Mouse (Mus musculus) heart, adult 2 months (tissue): ENCODE data around the gene Acadsb. TPM values are rescaled to one million over a fixed set of nuclear protein-coding genes. Genes with fewer than 3 reads are reported as not detected.

Experiments
- DNase-seq, 2 experiments: peaks; one replicate each; pipeline ENCODE4 v3.0.0; 2021
- H3K27ac ChIP-seq: fragments of 200-600 bp; 2 replicates; pipeline ENCODE4 v1.8.1; 2022
- H3K27me3 ChIP-seq: fragments of 200-500 bp; 2 replicates; pipeline ENCODE4 v1.6.1; 2012; ENCODE audit warnings: mild to moderate bottlenecking, low read length, inconsistent platforms, mixed read lengths; ENCODE audit not compliant: control insufficient read depth, insufficient read depth
- H3K36me3 ChIP-seq: fragments of 200-500 bp; 2 replicates; pipeline ENCODE4 v1.6.1; 2012; ENCODE audit warnings: low read length, inconsistent platforms; ENCODE audit not compliant: control insufficient read depth, insufficient read depth
- H3K4me1 ChIP-seq: fragments of 200-500 bp; 2 replicates; pipeline ENCODE4 v1.6.1; 2011; ENCODE audit warnings: low read length; ENCODE audit not compliant: control insufficient read depth, insufficient read depth
- H3K4me3 ChIP-seq: fragments of 200-600 bp; 2 replicates; pipeline ENCODE4 v1.8.1; 2022
- H3K79me2 ChIP-seq: fragments of 200-500 bp; replicated peaks from 2 replicates; pipeline ENCODE4 v1.6.1; 2012; ENCODE audit warnings: mild to moderate bottlenecking, inconsistent platforms, low read length, moderate library complexity, mixed read lengths; ENCODE audit not compliant: control insufficient read depth, insufficient read depth
- H3K9ac ChIP-seq: fragments of 200-500 bp; 2 replicates; pipeline ENCODE4 v1.6.1; 2012; ENCODE audit warnings: low read depth, mild to moderate bottlenecking, control low read depth, inconsistent platforms, low read length, mixed read lengths
- CTCF ChIP-seq: fragments of 200-600 bp; IDR thresholded peaks from 2 replicates; pipeline ENCODE4 v1.8.1; 2022; ENCODE audit warnings: antibody characterized with exemption, mild to moderate bottlenecking, moderate library complexity
- EP300 ChIP-seq: fragments of 200-500 bp; IDR thresholded peaks from 2 replicates; pipeline ENCODE4 v1.6.1; 2011; ENCODE audit warnings: low read depth, low read length, control low read depth; ENCODE audit not compliant: insufficient read depth
- POLR2A ChIP-seq: fragments of 200-500 bp; IDR thresholded peaks from 2 replicates; pipeline ENCODE4 v1.6.1; 2011; ENCODE audit warnings: mild to moderate bottlenecking, low read depth, low read length, control low read depth; ENCODE audit not compliant: insufficient read depth
- WGBS: fragments of 180-500 bp; shearing (Covaris S2); methylation state at CpG from one replicate; pipeline ENCODE4 v1.1.7; 2018; 5-methylcytosine and 5-hydroxymethylcytosine counted together
- intact Hi-C: fragments of 180-260 bp; cut with DNase I; formaldehyde crosslinking; loops from one replicate; pipeline ENCODE4 v1.15.1; 2025
- polyA plus RNA-seq: library from polyadenylated mRNA; depleted of rRNA; stranded (reverse); fragments of >200 nt; gene quantifications from 2 replicates; pipeline ENCODE4 v1.2.3, GENCODE M21; 2012; rRNA removed
- total RNA-seq, 2 experiments: library from RNA; stranded (reverse); gene quantifications; 2 replicates each; pipeline ENCODE4 v1.2.3; 2021

Acadsb gene
- total and polyA plus RNA-seq, 3 experiments, result 22.7 to 264 (median 233) TPM

DNA sequence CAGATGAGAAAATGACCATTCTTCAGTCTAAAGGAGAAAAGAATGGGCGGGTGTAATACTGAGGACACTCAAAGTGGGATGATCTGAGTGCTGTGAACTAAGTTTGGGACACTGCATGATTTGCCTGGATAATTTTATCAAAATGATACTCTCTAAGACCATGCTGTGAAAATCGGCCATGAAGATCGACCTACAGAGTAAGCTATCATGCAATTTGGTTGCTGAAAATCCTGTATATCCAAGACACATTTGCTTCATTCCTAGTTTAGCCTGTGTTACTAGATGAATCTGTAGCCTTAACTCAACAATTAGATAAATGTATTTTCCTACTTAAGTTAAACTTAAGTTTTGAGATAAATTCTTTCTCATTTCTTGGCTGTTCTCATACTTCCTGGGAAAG lies 56.9 kb downstream of the Acadsb start:
- no peak for DNase-seq
- Histone ChIP-seq H3K4me3 (no peak overlapping the region), H3K27ac (no peak overlapping the region), H3K9ac (no peak overlapping the region), H3K27me3 (0 out of 2 replicates have a peak, but pooled peaks cover 2% of the 10 kb centered on the region), H3K4me1 (no peaks in the 10 kb centered on the region), H3K36me3 (no peaks in the 10 kb centered on the region), H3K79me2 (no peaks in the 10 kb centered on the region)
- intact Hi-C loops, result no loop called here
- TF ChIP-seq POLR2A (no peak), EP300 (no peak), CTCF (no peak)
- 70% methylated on average over 3 of the region's 3 CpGs for WGBS

DNA sequence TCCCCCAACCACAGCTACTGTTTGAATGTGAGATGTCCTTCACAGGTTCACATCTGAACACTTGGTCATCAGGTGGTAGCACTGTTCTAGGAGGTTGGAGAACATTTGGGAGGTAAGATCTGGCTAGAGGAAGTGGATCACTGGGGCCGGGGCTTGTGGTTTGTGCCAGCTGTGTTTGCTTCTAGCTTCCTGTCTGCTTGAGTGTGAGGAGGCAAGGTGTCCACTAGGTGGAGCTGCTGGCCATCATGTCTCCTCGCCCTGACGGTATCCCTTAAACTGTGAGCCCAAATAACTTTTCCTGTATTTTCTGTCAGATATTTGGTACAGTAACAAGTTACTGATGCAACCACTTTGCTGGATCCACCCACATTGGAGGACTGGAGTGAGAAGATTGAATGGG lies 59.1 kb downstream of the Acadsb start:
- Histone ChIP-seq H3K9ac (no peak overlapping the region), H3K4me1 (no peaks in the 10 kb centered on the region), H3K4me3 (no peak overlapping the region), H3K79me2 (no peaks in the 10 kb centered on the region), H3K27me3 (0 out of 2 replicates have a peak, but pooled peaks cover 2% of the 10 kb centered on the region), H3K27ac (no peak overlapping the region), H3K36me3 (no peaks in the 10 kb centered on the region)
- DNase-seq, result no peak
- TF ChIP-seq CTCF, result peak; percentile 16; the same call in 1 of the 2 replicates
- TF ChIP-seq EP300, result no peak
- TF ChIP-seq POLR2A, result no peak
- intact Hi-C loops, result no loop called here
- WGBS, result 60% methylated on average over 3 of the region's 3 CpGs

DNA sequence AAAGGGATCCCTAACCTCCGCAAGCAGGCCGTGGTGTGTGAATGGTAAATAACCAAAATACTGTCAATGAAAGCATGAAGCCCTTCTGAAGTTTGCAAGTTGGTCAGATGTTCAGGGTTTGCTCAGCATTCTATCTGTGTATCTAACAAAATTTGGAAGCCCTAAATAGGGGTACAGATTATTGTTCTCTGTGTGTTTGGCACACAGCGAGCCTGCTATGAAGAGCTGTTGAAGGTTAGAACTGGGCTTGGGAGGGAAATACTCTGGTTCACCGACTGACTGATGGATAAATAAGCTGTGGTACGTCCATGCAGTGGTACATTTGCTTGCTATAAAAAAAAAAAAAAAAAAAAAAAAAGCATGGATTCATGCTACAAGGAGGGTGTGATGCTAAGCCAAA lies 61.1 kb downstream of the Acadsb start:
- WGBS, result 81% methylated on average over 5 of the region's 5 CpGs
- no peak for DNase-seq
- TF ChIP-seq CTCF (no peak), POLR2A (no peak), EP300 (no peak)
- intact Hi-C loops, result no loop called here
- no peaks in the 10 kb centered on the region for H3K4me1 ChIP-seq
- H3K4me3 ChIP-seq, result no peak overlapping the region
- no peaks in the 10 kb centered on the region for H3K27me3 ChIP-seq
- H3K79me2 ChIP-seq, result no peaks in the 10 kb centered on the region
- no peak overlapping the region for H3K9ac ChIP-seq
- H3K27ac ChIP-seq, result no peak overlapping the region
- no peaks in the 10 kb centered on the region for H3K36me3 ChIP-seq

DNA sequence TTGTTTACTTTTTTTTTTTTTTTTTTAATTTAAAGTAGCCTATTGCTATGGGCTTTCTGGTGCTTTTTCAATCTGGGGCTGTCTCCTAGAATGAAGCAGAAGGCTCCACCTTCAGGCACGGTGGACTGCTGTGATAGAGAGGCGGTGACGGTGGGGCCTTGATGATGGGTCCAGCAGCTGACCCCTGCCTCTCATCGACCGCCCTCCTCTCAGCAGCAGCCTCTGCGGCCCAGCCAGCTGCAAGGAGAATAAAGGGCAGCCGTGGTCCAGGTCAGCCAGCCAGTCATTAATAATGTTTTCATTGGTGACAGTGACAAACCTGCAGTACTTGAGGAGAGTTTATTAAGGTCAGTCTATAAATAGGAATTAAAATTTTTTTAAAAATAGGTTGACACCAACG lies 66.7 kb downstream of the Acadsb start:
- no peaks in the 10 kb centered on the region for H3K79me2 ChIP-seq
- H3K9ac ChIP-seq, result no peak overlapping the region
- H3K4me3 ChIP-seq, result no peak overlapping the region
- H3K27me3 ChIP-seq, result no peaks in the 10 kb centered on the region
- intact Hi-C loops, result no loop called here
- H3K27ac ChIP-seq, result no peak overlapping the region
- no peak for DNase-seq
- H3K36me3 ChIP-seq, result no peaks in the 10 kb centered on the region
- no peaks in the 10 kb centered on the region for H3K4me1 ChIP-seq
- TF ChIP-seq CTCF (no peak), EP300 (no peak), POLR2A (no peak)
- WGBS, result 54% methylated on average over 8 of the region's 8 CpGs

DNA sequence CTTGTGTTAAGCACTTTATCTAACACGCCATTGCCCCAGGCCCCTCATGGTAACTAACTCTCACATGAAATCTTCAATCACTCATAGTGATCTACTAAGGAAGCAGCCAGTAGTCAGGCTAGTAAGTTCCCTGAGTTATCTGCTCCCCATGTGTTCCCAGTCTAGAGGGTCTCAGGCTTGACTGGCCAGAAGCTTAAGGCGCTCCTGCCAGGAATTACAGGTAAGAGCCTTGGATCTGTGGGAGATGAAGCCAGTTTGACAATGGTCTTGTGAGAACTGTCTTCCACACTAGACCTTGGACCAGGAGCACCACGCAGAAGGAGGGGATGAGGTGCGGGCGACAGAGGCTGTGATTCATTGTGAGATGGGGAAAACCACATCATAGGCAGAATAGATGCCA lies 68.0 kb downstream of the Acadsb start:
- 91% methylated on average over 5 of the region's 5 CpGs for WGBS
- H3K4me3 ChIP-seq, result no peak overlapping the region

More for the DNA sequence above, 68.0 kb downstream of the Acadsb start:
- TF ChIP-seq CTCF (no peak), EP300 (no peak), POLR2A (no peak)
- Histone ChIP-seq H3K4me1 (no peaks in the 10 kb centered on the region), H3K9ac (no peak overlapping the region), H3K27ac (no peak overlapping the region), H3K79me2 (no peaks in the 10 kb centered on the region), H3K36me3 (no peaks in the 10 kb centered on the region), H3K27me3 (no peaks in the 10 kb centered on the region)
- intact Hi-C loops, result no loop called here
- DNase-seq, result no peak

Other genes with a start within 250 kb of the Acadsb start
- gene 5430419D17Rik, start 236.2 kb upstream of the Acadsb start, total RNA-seq, result 10 to 100 TPM in 1 of 2 experiments, 1 to 10 TPM in 1; 9.9 to 10.3 TPM
- gene 5430419D17Rik, start 236.2 kb upstream of the Acadsb start, polyA plus RNA-seq, result 0.61 and 1.1 TPM in 2 replicates
- under 1 TPM; 0.21 to 0.32 TPM for gene Cuzd1, start 88.3 kb upstream of the Acadsb start, total RNA-seq
- 0.64 and 0.79 TPM in 2 replicates for gene Cuzd1, start 88.3 kb upstream of the Acadsb start, polyA plus RNA-seq
- gene Fam24b, start 81.1 kb upstream of the Acadsb start, total RNA-seq, result not detected
- not detected in 2 replicates for gene Fam24b, start 81.1 kb upstream of the Acadsb start, polyA plus RNA-seq
- gene Fam24a, start 76.7 kb upstream of the Acadsb start, total RNA-seq, result not detected
- gene Fam24a, start 76.7 kb upstream of the Acadsb start, polyA plus RNA-seq, result not detected in 2 replicates
- gene 2310057M21Rik, start 47.8 kb upstream of the Acadsb start, total RNA-seq, result 10 to 100 TPM in 1 of 2 experiments, 1 to 10 TPM in 1; 9.7 to 17.1 TPM
- gene 2310057M21Rik, start 47.8 kb upstream of the Acadsb start, polyA plus RNA-seq, result 6.2 and 8.1 TPM in 2 replicates
- 10 to 100 TPM; 35.0 to 43.4 TPM for gene Pstk, start 39.5 kb upstream of the Acadsb start, total RNA-seq
- gene Pstk, start 39.5 kb upstream of the Acadsb start, polyA plus RNA-seq, result 59.5 and 61.9 TPM in 2 replicates
- 10 to 100 TPM; 33.5 to 39.5 TPM for gene Ikzf5, start 80 bp upstream of the Acadsb start, total RNA-seq
- gene Ikzf5, start 80 bp upstream of the Acadsb start, polyA plus RNA-seq, result 9.9 and 17.0 TPM in 2 replicates
- gene Hmx3, start 132.3 kb downstream of the Acadsb start, total RNA-seq, result not detected
- not detected in 2 replicates for gene Hmx3, start 132.3 kb downstream of the Acadsb start, polyA plus RNA-seq
- gene Hmx2, start 138.2 kb downstream of the Acadsb start, total RNA-seq, result not detected
- gene Hmx2, start 138.2 kb downstream of the Acadsb start, polyA plus RNA-seq, result not detected in 2 replicates
- 10 to 100 TPM; 25.0 to 29.8 TPM for gene Bub3, start 149.6 kb downstream of the Acadsb start, total RNA-seq
- gene Bub3, start 149.6 kb downstream of the Acadsb start, polyA plus RNA-seq, result 34.5 and 57.8 TPM in 2 replicates